Mouse (Mus musculus) liver, embryonic 14.5 days (tissue): ENCODE data around the gene Spata31d1b.

Experiments
- CTCF ChIP-seq: IDR thresholded peaks from 2 replicates; pipeline ENCODE4 v1.5.1; 2016; ENCODE audit warnings: antibody characterized with exemption, low read depth, control low read depth
- EP300 ChIP-seq: IDR thresholded peaks from 2 replicates; pipeline ENCODE4 v1.6.1; 2016; ENCODE audit warnings: antibody characterized with exemption, low read depth

DNA sequence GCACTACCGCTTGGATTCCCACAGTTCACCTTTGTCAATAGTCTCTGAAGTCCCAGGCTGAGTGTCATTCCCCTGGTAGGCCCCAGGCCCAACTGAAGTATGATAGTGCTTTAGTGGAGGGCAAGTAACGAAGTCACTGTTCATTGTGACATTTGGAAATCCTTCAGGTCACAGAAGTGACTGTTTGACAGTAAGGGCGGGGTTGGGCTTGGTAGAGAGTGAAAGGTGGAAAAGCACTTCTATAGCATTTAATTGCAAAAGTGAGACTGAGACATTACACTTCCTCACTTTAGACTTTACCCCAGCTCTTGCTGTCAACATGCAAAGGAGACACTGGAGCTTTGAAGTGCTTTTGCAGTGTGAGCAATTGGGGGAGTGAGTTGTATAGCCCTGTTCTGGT, 18.1 kb upstream of the Spata31d1b start, which contains the start of gene 4921517D22Rik:
- no peak for TF ChIP-seq CTCF
- TF ChIP-seq EP300 = no peak
